Comparison of ENCODE assay signal across 14 mouse cellular contexts in genomic region chr5:25719390-25719789, GRCm38 (mm10).
"Had no signal": no experiment of that assay in that cellular context is flagged by ENCODE, and none has a peak within 500 bp of the region (broad histone marks: within the 10 kb centered on the region; RNA-seq: fewer than 3 reads in every experiment).

No protein-coding gene starts in this region.

- H3K36me3 ChIP-seq: kidney, embryonic 15.5 days; liver, embryonic 13.5 days; stomach, embryonic 15.5 days had no signal

- DNase-seq: kidney, adult 8-10 months; kidney, postnatal 10 days; kidney, postnatal 36 days; liver, embryonic 13.5 days; lung, adult 2 months; lung, postnatal 14 days; lung, postnatal 4 days; midbrain, embryonic 14.5 days; right cerebral cortex, postnatal 14 days; spleen, adult 18-20 months; thymus, adult 18-20 months; thymus, postnatal 36 days had no signal

- H3K4me1 ChIP-seq: kidney, embryonic 15.5 days; liver, embryonic 13.5 days; stomach, embryonic 15.5 days had no signal

- H3K27me3 ChIP-seq: kidney, embryonic 15.5 days; liver, embryonic 13.5 days; stomach, embryonic 15.5 days had no signal

- H3K9ac ChIP-seq: kidney, embryonic 15.5 days; liver, embryonic 13.5 days; stomach, embryonic 15.5 days had no signal

- H3K4me3 ChIP-seq: kidney, embryonic 15.5 days; liver, embryonic 13.5 days; stomach, embryonic 15.5 days had no signal

- H3K27ac ChIP-seq: kidney, embryonic 15.5 days; liver, embryonic 13.5 days; stomach, embryonic 15.5 days had no signal
